Comparison of ENCODE assay signal across 8 mouse cellular contexts in genomic region chr10:18408128-18408527, GRCm38 (mm10).
A peak's percentile ranks its signal among the peaks of the same experiment; 100 is the strongest.
DNase-seq lines count a peak whose midpoint lies in the region; ATAC-seq and TF ChIP-seq lines count a peak whose summit lies in the region.

No protein-coding gene starts in this region.

- no peak for TF ChIP-seq POLR2A in cortical plate, adult 2 months (IDR thresholded peaks at IDR 0.05; ENCODE audit: extremely low read depth, insufficient read depth, low read length)

- no peak overlapping the region for H3K27ac ChIP-seq in heart, embryonic 11.5 days (ENCODE audit: low read depth, low read length)
- no peak overlapping the region for H3K27ac ChIP-seq in cortical plate, adult 2 months (ENCODE audit: insufficient read depth, low read length)
- peak overlapping the region; percentile 75 for H3K27ac ChIP-seq in hindbrain, embryonic 13.5 days
- H3K27ac ChIP-seq in midbrain, embryonic 12.5 days (replicated peaks) = peak overlapping the region; percentile 10; the same call in 1 of the 2 replicates

- peak overlapping the region; percentile 62 for H3K4me2 ChIP-seq in heart, embryonic 11.5 days
- peak overlapping the region; percentile 78 for H3K4me2 ChIP-seq in hindbrain, embryonic 13.5 days
- H3K4me2 ChIP-seq in midbrain, embryonic 12.5 days (replicated peaks) = peak overlapping the region; percentile 69

- H3K27me3 ChIP-seq in heart, embryonic 11.5 days (ENCODE audit: control insufficient read depth, insufficient read depth, low read length) = no peaks in the 10 kb centered on the region
- no peaks in the 10 kb centered on the region for H3K27me3 ChIP-seq in hindbrain, embryonic 13.5 days
- H3K27me3 ChIP-seq in midbrain, embryonic 12.5 days = peaks cover 13% of the 10 kb centered on the region

- no peak for TF ChIP-seq CTCF in cortical plate, adult 2 months (IDR thresholded peaks at IDR 0.05; ENCODE audit: extremely low read depth, insufficient read depth, low read length)

- 21% methylated on average over 11 of the region's 11 CpGs for WGBS in heart, embryonic 11.5 days (ENCODE audit: insufficient replicate concordance)
- 3% methylated on average over 11 of the region's 11 CpGs for WGBS in hindbrain, embryonic 13.5 days
- 4% methylated on average over 11 of the region's 11 CpGs for WGBS in midbrain, embryonic 12.5 days

- peak overlapping the region; percentile 68 for H3K9ac ChIP-seq in heart, embryonic 11.5 days (ENCODE audit: low read depth, low read length)
- H3K9ac ChIP-seq in hindbrain, embryonic 13.5 days = peak overlapping the region; percentile 79
- peak overlapping the region; percentile 61 for H3K9ac ChIP-seq in midbrain, embryonic 12.5 days (replicated peaks)

- H3K9me3 ChIP-seq in heart, embryonic 11.5 days (replicated peaks; ENCODE audit: control insufficient read depth, low read length) = no peaks in the 10 kb centered on the region
- H3K9me3 ChIP-seq in hindbrain, embryonic 13.5 days = no peaks in the 10 kb centered on the region
- H3K9me3 ChIP-seq in midbrain, embryonic 12.5 days = no peaks in the 10 kb centered on the region

- peaks cover 9% of the 10 kb centered on the region; the same call in 1 of the 2 replicates for H3K4me1 ChIP-seq in heart, embryonic 11.5 days (ENCODE audit: control insufficient read depth, insufficient read depth, low read length)
- no peaks in the 10 kb centered on the region for H3K4me1 ChIP-seq in cortical plate, adult 2 months (ENCODE audit: control insufficient read depth, insufficient read depth, low read length)
- H3K4me1 ChIP-seq in hindbrain, embryonic 13.5 days (replicated peaks) = peaks cover 61% of the 10 kb centered on the region
- H3K4me1 ChIP-seq in midbrain, embryonic 12.5 days = peaks cover 40% of the 10 kb centered on the region

- no peak for DNase-seq in heart, postnatal 4 days
- no peak for DNase-seq in urinary bladder, postnatal 36 days (ENCODE audit: low spot score in 2 of 2)
- no peak for DNase-seq in gastrocnemius, postnatal 25 days

- ATAC-seq in heart, embryonic 11.5 days (replicated peaks; ENCODE audit: insufficient number of reproducible peaks, low FRiP score, low TSS enrichment) = no peak
- ATAC-seq in hindbrain, embryonic 13.5 days (ENCODE audit: low FRiP score) = no peak
- no peak for ATAC-seq in midbrain, embryonic 12.5 days (ENCODE audit: low FRiP score, low read depth)
- ATAC-seq in frontal cortex, adult (ENCODE audit: low TSS enrichment) = no peak

- no peaks in the 10 kb centered on the region for H3K36me3 ChIP-seq in heart, embryonic 11.5 days (ENCODE audit: control insufficient read depth, insufficient read depth, low read length)
- H3K36me3 ChIP-seq in hindbrain, embryonic 13.5 days = no peaks in the 10 kb centered on the region
- no peaks in the 10 kb centered on the region for H3K36me3 ChIP-seq in midbrain, embryonic 12.5 days

- peak overlapping the region; percentile 49 for H3K4me3 ChIP-seq in heart, embryonic 11.5 days (ENCODE audit: low read depth, low read length)
- peak overlapping the region; percentile 23; the same call in 1 of the 2 replicates for H3K4me3 ChIP-seq in cortical plate, adult 2 months (ENCODE audit: insufficient read depth, low read length)
- H3K4me3 ChIP-seq in hindbrain, embryonic 13.5 days = peak overlapping the region; percentile 56
- H3K4me3 ChIP-seq in midbrain, embryonic 12.5 days = peak overlapping the region; percentile 50

Comparison
In these comparisons a context has a peak if more than half of its experiments do, and no peak if none do; other contexts are left out.
1. H3K27ac ChIP-seq: peak in hindbrain, embryonic 13.5 days (single experiment) and midbrain, embryonic 12.5 days (single experiment); none in heart, embryonic 11.5 days (single experiment) and cortical plate, adult 2 months (single experiment).
2. Peak in every context shown above with its lines, with median percentiles within 50 percentile points of each other: H3K4me2 ChIP-seq, H3K4me3 ChIP-seq and H3K9ac ChIP-seq.